Mouse (Mus musculus) mouse trophoblast stem cell (cell line): ENCODE data around the gene Ino80.

Experiments used
- in situ Hi-C, 2 experiments: fragments of 300-500 bp; cut with MseI, MboI; formaldehyde crosslinking; loops; 2 replicates in 1 of 2; 3 replicates in 1 of 2; pipeline ENCODE4 v1.15.1; 2025

The Ino80 gene

DNA sequence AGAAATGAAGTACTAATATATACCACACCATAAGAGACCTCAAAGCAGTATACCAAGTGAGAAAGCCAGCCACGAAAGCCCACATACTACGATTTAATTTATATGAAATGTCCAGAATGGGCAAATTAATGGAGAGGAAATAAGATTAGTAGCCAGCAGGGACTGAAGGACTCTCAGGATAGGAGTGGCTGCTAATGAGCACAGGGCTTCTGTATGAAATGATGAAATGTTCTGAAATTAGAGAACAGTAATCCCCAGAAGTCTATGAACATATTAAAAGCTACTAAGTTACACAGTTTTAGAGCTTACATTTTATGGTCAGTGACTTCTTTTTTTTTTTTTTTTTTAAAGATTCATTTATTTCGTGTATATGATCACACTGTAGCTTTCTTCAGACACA lies 22.9 kb downstream of the Ino80 start:
- in situ Hi-C loops: no loop called here

DNA sequence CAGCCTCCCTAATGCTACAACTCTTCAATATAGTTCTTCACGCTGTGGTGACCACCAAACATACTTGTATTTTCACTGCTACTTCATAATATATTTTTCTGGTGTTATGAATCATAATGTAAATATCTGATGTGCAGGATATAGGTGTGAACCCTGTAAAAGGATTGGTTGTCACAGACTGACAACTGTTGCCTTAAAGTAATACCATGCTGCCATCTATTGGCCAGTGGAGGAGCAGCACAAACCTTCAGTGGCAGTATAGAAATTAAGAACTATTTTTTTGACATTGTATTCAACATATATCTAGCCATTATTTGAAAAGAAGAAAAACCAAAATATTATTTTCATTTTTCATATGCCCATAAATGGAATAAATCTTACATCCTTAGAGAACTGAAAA lies 40.5 kb downstream of the Ino80 start:
- in situ Hi-C loops: no loop called here

DNA sequence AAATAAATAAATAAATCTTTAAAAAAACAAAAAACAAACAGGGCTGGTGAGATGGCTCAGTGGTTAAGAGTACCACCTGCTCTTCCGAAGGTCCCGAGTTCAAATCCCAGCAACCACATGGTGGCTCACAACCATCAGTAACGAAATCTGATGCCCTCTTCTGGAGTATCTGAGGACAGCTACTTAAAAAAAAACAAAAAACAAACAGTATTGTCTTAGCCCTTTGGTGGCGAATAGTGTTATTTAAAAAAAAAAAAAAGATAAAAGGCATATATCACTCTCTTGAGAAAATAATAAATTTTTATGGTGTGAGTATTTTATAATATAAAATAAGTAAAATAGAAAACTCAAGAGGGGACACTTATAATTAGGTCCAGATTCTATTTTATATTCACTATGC lies 41.0 kb downstream of the Ino80 start:
- in situ Hi-C loops: no loop called here

DNA sequence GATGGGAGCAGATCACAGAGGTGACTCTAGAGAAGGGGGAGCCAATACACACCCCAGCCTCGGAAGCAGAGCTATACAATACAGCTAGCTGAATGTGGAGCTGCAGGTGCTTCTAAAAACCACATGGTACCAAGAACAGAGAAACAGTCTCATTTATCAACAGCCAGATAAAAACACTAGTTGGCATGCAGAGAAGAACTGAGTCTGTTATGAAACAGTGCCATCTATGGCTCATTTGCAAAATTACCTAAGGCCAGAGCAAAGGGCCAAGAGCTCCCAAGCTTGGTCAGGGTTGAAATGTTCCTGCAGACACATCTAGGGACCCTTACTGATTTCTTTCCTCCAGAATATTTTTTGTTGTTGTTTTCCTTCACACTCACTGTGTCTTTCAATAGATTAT lies 63.7 kb downstream of the Ino80 start:
- in situ Hi-C loops: no loop called here

GRCm38 (mm10) chr2:119411674-119412073 lies 65.8 kb downstream of the Ino80 start:
- in situ Hi-C loops: no loop called here

GRCm38 (mm10) chr2:119411016-119411415 lies 66.5 kb downstream of the Ino80 start:
- in situ Hi-C loops: no loop called here

- in situ Hi-C loops: no loop called here
Observed at GRCm38 (mm10) chr2:119408733-119409132, 68.8 kb downstream of the Ino80 start.

DNA sequence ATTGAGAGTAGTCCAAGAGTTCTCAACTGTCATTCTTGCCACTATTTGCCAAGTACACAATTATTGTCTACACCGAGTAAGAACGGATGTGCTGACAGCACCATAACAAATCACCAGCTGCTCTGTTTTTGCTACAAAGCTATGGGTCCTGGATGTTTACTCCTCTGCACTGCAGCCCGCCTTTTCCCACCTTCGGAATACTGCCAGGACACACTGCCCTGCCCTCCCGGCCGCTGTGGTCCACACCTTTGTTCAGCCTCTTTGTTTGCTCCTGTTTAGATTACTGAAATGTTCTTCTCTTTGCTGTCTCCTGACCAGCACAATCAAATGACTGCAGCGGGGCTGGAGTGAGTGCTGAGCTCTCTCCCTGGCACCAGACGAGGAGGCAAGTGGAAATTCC lies 69.2 kb downstream of the Ino80 start:
- in situ Hi-C loops: no loop called here

- in situ Hi-C loops: no loop called here
Observed at GRCm38 (mm10) chr2:119399313-119399712, 78.2 kb downstream of the Ino80 start.

- in situ Hi-C loops: no loop called here
Observed at GRCm38 (mm10) chr2:119398665-119399064, 78.8 kb downstream of the Ino80 start.

DNA sequence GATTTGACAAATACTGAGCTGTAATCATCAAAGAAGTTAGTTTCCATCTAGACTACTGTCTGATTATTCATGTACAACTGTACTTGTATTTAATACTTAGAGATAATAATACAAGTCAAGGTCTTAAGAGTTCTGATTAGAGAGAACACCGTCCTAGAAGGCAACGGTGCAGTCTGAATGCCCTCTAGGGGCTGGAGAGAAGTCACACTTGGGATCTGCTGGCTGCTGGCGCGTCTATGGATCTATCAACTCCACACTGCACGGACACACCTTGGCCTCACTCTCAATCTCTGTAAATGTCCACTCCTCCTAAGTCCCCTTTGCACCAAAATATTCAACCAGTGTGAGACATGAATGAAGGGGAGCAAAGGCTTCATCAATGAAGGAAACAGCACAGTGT lies 79.2 kb downstream of the Ino80 start:
- in situ Hi-C loops: no loop called here

DNA sequence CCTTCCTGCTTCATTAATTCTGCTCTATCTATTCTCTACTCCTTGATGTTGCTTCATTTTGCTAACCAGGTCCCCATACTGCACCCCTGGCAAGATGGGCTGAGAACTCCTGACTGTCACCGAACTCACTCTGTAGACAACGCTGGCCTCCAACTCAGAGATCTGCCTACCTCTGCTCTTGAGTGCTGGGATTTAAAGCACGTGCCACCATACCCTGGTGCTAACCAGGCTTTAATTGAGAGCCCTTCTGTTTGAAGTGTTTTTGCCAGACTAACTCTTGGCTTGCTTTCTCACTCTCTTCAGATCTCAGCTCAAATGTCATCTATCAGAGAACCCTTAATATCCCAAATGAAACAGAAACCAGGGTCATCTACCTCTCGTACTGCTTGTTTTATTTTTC lies 87.5 kb downstream of the Ino80 start:
- in situ Hi-C loops: no loop called here

- in situ Hi-C loops: no loop called here
Observed at GRCm38 (mm10) chr2:119388266-119388665, 89.2 kb downstream of the Ino80 start.

DNA sequence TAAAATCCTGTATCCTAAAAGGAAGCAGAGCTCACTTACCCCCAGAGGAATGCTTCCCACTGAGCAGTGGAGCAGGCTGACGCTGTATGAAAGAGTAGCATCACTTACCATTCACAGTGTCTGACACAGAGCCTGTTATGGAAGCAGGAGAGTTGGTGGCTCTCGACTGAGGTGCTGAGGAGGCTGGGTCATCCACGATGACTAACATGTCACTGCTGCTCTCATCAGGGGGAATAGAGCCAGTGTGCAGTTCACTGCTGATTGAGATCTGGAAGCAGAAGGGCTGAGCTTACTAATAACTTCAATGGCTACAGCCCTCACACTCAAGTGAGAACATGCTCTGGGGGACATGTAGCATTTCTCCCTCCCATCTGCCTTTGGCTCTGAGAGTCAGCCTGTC lies 98.0 kb downstream of the Ino80 start:
- in situ Hi-C loops: no loop called here

GRCm38 (mm10) chr2:119377826-119378225 lies 99.7 kb downstream of the Ino80 start:
- in situ Hi-C loops: no loop called here

DNA sequence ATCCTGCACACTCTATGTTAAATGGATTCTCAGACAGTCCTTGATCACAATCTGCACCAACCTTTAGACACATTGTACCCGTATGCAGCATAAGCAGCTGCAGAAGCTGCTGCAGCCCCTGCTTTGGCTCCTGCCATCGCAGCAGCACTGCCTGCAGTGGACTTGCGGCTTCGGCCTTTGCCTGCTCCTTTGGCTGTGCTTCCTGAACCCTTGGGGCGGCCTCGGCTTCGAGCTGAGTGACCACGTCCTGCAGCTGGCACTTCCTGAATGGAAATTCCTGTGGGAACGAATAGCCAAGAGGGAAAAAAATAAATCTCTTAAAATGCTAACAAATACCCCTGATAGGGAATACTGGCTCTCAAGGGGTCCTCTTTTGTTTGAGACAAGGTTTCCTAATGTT lies 100.2 kb downstream of the Ino80 start:
- in situ Hi-C loops: no loop called here

DNA sequence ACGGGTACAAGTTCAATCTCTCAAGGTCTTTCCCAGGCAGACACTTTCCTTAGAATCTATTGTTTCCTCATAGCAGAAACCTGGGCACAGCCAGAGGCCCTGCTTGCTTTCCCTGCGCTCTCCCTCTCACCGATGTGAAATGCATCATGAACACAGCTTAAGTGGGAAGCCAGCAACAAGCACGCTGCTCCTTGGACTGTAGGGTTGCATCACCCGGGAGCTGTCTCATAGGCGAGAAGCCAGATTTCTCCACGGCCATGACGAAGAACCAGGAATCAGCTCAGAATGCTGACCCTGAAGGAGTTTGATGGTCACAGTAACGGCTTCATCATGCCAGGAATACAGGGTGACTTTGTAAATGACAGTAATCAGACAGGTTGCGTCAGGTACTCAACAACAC lies 107.4 kb downstream of the Ino80 start:
- in situ Hi-C loops: no loop called here

- in situ Hi-C loops: no loop called here
Observed at GRCm38 (mm10) chr2:119367346-119367745, 110.1 kb downstream of the Ino80 start.

- in situ Hi-C loops: no loop called here
Observed at GRCm38 (mm10) chr2:119364969-119365368, 112.5 kb downstream of the Ino80 start.

GRCm38 (mm10) chr2:119359721-119360291 lies 117.7 kb downstream of the Ino80 start:
- in situ Hi-C loops: no loop called here

DNA sequence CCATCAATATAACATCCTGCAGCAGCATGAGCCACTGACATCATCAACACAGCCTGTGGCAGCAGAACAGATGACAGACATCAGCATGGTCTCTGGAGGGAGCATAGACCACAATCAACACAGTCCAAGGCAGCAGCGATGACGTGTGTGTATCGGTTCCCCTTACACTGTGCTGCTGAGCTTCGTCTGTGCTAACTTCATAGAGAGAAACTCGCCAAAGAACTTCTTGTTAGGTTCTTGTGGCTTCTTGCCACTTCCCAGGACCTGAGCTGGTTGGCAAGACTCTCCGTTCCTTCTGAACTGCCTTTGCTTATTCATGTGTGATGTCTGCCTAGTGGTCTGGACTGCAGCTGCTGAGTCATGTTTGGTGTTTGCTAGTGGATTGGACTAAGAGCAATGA lies 119.2 kb downstream of the Ino80 start:
- in situ Hi-C loops: no loop called here

- in situ Hi-C loops: no loop called here
Observed at GRCm38 (mm10) chr2:119356805-119357204, 120.7 kb downstream of the Ino80 start.

DNA sequence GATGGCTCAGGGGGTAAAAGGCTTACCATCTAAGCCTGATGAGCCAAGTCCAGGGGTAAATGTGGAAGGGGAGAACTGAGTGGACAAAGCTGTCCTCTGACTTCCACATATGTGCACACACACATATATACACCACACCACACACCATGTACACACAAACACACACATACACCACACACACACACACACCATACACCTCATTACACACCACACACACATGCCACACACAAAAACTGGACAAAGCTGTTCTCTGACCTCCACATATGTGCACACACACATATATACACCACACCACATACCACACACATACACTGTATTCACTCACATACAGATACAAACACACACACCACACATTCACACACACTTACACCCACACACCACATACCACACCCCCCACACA lies 121.2 kb downstream of the Ino80 start:
- in situ Hi-C loops: no loop called here

DNA sequence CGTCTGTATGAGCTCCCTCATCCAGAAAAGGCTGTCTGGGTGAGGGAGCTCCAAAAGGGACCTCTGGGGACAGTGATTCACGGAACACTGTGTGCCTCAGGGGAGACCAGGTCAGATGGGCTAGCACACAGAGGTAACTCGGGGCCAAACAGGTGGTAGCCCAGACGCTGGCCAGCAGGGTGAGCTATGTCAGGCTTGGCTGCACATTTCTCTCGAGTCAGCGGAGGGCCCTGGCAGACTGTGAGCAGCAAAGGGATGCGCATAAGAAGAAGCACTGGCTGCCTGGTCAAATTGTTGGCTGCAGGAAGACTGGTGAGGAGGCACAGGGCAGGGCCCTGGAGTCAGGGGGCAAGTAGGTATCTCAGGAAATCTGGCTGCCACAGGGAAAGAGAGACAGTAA lies 121.8 kb downstream of the Ino80 start:
- in situ Hi-C loops: no loop called here
